Mouse (Mus musculus): ENCODE results near the gene Mmp7. TPM values are rescaled to one million over a fixed set of nuclear protein-coding genes. Genes with fewer than 3 reads are reported as not detected.

The Mmp7 gene
- total RNA-seq, 1 experiment from 2014 or later = not detected

- ATAC-seq (replicated peaks in 1 of 2; ENCODE audit: insufficient read depth in 1 of 2, low FRiP score in 2 of 2, low TSS enrichment in 1 of 2, low read depth in 1 of 2, poor library complexity in 2 of 2, severe bottlenecking in 2 of 2) = peak; percentile 84 to 89; a peak in 3 of 4 replicates
Measured at GRCm38 (mm10) chr9:7714062-7714907, 22.4 kb downstream of the Mmp7 start.

- no peak for ATAC-seq (replicated peaks in 1 of 2; ENCODE audit: insufficient read depth in 1 of 2, low FRiP score in 2 of 2, low TSS enrichment in 1 of 2, low read depth in 1 of 2, poor library complexity in 2 of 2, severe bottlenecking in 2 of 2)
Measured at GRCm38 (mm10) chr9:7714908-7715175, 23.0 kb downstream of the Mmp7 start.

- ATAC-seq (replicated peaks in 1 of 2; ENCODE audit: insufficient read depth in 1 of 2, low FRiP score in 2 of 2, low TSS enrichment in 1 of 2, low read depth in 1 of 2, poor library complexity in 2 of 2, severe bottlenecking in 2 of 2) = no peak
Measured at GRCm38 (mm10) chr9:7721543-7721942, 29.7 kb downstream of the Mmp7 start.

GRCm38 (mm10) chr9:7728997-7729396 is 37.1 kb downstream of the Mmp7 start:
- ATAC-seq (replicated peaks in 1 of 2; ENCODE audit: insufficient read depth in 1 of 2, low FRiP score in 2 of 2, low TSS enrichment in 1 of 2, low read depth in 1 of 2, poor library complexity in 2 of 2, severe bottlenecking in 2 of 2) = no peak

- ATAC-seq (replicated peaks in 1 of 2; ENCODE audit: insufficient read depth in 1 of 2, low FRiP score in 2 of 2, low TSS enrichment in 1 of 2, low read depth in 1 of 2, poor library complexity in 2 of 2, severe bottlenecking in 2 of 2) = peak in 1 of 2 experiments; percentile 32; a peak in 1 of 4 replicates
Measured at GRCm38 (mm10) chr9:7742696-7743095, 50.8 kb downstream of the Mmp7 start.

- ATAC-seq (replicated peaks in 1 of 2; ENCODE audit: insufficient read depth in 1 of 2, low FRiP score in 2 of 2, low TSS enrichment in 1 of 2, low read depth in 1 of 2, poor library complexity in 2 of 2, severe bottlenecking in 2 of 2) = no peak
Measured at GRCm38 (mm10) chr9:7744156-7744555, 52.3 kb downstream of the Mmp7 start.

GRCm38 (mm10) chr9:7748881-7749280 is 57.0 kb downstream of the Mmp7 start:
- no peak for ATAC-seq (replicated peaks in 1 of 2; ENCODE audit: insufficient read depth in 1 of 2, low FRiP score in 2 of 2, low TSS enrichment in 1 of 2, low read depth in 1 of 2, poor library complexity in 2 of 2, severe bottlenecking in 2 of 2)

Other genes starting within 250 kb of the Mmp7 start
- gene Mmp3, start 246.3 kb upstream of the Mmp7 start, total RNA-seq (2017) = not detected in 2 replicates
- not detected in 2 replicates for gene Mmp10, start 189.7 kb upstream of the Mmp7 start, total RNA-seq (2017)
- 48.4 and 79.7 TPM in 2 replicates for gene Mmp8, start 133.6 kb upstream of the Mmp7 start, total RNA-seq (2017)
- not detected in 2 replicates for gene Mmp27, start 120.7 kb upstream of the Mmp7 start, total RNA-seq (2017)
- gene Mmp20, start 63.9 kb upstream of the Mmp7 start, total RNA-seq (2017) = not detected in 2 replicates
- gene Tmem123, start 72.0 kb downstream of the Mmp7 start, total RNA-seq (2017) = 185 and 188 TPM in 2 replicates
- 106 and 107 TPM in 2 replicates for gene Birc2, start 145.0 kb downstream of the Mmp7 start, total RNA-seq (2017)
- 87.4 and 95.3 TPM in 2 replicates for gene Birc3, start 181.1 kb downstream of the Mmp7 start, total RNA-seq (2017)